Mouse (Mus musculus) heart, adult 9 months (tissue): Measurements from ENCODE around the gene Msn.
A peak's percentile ranks its signal among the peaks of the same experiment; 100 is the strongest.
"Not testable (repeated sequence)": the region's sequence is repeated elsewhere in the genome, so short reads cannot be mapped to it uniquely, and the experiment has no call there.

Source experiments
- DNase-seq, 2 experiments: peaks; one replicate each; pipeline ENCODE4 v3.0.0; 2022; ENCODE audit warnings: low spot score in 2 of 2

Msn gene

GRCm38 (mm10) chrX:96144960-96145488 lies 49.2 kb downstream of the Msn start:
- peak; percentile 21 to 52 for DNase-seq

GRCm38 (mm10) chrX:96148217-96148616 lies 52.4 kb downstream of the Msn start:
- no peak for DNase-seq

- no peak for DNase-seq
Observed at GRCm38 (mm10) chrX:96153362-96153761, 57.5 kb downstream of the Msn start.

GRCm38 (mm10) chrX:96157936-96158335 lies 62.1 kb downstream of the Msn start:
- no peak for DNase-seq

- DNase-seq = peak; percentile 2 to 6
Observed at GRCm38 (mm10) chrX:96162571-96162970, 66.7 kb downstream of the Msn start.

GRCm38 (mm10) chrX:96171645-96172388 lies 76.0 kb downstream of the Msn start:
- no peak for DNase-seq

- peak; percentile 2 to 22 for DNase-seq
Observed at GRCm38 (mm10) chrX:96178437-96178836, 82.6 kb downstream of the Msn start.

GRCm38 (mm10) chrX:96184100-96184732 lies 88.4 kb downstream of the Msn start:
- no peak for DNase-seq

- not testable (repeated sequence) for DNase-seq
Observed at GRCm38 (mm10) chrX:96205143-96205542, 109.3 kb downstream of the Msn start.

- DNase-seq = no peak
Observed at GRCm38 (mm10) chrX:96206872-96207271, 111.0 kb downstream of the Msn start.

- no peak for DNase-seq
Observed at GRCm38 (mm10) chrX:96218088-96218487, 122.2 kb downstream of the Msn start.
